Comparison of ENCODE assay signal across 8 mouse cellular contexts in the genomic region with DNA sequence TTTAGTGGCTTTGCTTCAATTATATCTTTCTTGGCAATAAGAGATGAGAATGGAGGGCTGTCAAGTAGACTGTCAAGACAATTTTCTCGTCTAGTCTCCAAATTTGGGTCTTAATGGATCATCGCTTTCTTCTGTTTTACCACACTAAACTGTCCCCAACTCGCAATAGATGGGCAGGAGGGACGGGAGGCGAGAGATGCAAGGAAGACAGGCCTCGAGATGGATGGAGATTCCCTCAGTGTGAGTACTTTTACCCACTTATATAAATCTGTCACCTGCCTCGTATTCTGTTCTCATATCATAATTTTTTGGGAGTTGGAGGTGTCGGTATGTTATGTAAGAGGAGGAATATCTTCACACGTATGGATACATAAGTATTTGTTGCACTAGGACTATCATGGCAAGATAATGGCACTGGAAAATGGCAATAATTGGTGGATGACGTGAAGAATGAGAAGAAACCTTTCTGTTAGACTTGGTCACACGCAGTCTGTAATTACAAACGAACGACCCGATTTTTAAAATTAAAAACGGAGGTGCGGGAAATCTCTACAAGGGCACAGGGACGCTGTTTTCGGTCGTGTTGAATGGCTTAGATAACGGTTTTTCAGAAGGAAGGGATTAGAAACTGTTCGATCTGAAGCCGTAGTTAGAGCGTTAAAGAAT. TPM values are rescaled to one million over a fixed set of nuclear protein-coding genes. Genes with fewer than 3 reads are reported as not detected.
DNase-seq lines count a peak whose midpoint lies in the region; ATAC-seq and TF ChIP-seq lines count a peak whose summit lies in the region.

No protein-coding gene starts in this region.

- no peak for TF ChIP-seq CTCF in C2C12 (IDR thresholded peaks at IDR 0.05; ENCODE audit: control insufficient read depth, insufficient read depth, insufficient read length)
- no peak for TF ChIP-seq CTCF in embryonic fibroblast, embryonic 13.5 days (IDR thresholded peaks at IDR 0.05; ENCODE audit: borderline replicate concordance, insufficient read depth, low read length)

- H3K4me3 ChIP-seq in erythroblast, embryonic 14.5 days (replicated peaks), result peak overlapping the region; percentile 94
- H3K4me3 ChIP-seq in C2C12 (ENCODE audit: insufficient read depth, poor library complexity, severe bottlenecking), result peak overlapping the region; percentile 16
- H3K4me3 ChIP-seq in embryonic fibroblast, embryonic 13.5 days (ENCODE audit: insufficient read depth, low read length), result peak overlapping the region; percentile 41
- H3K4me3 ChIP-seq in limb, embryonic 15.5 days, result peak overlapping the region; percentile 78

- TF ChIP-seq POLR2A in embryonic fibroblast, embryonic 13.5 days (IDR thresholded peaks at IDR 0.05; ENCODE audit: low read depth, low read length), result no peak

- DNase-seq in urinary bladder, adult 2 months (ENCODE audit: low spot score), result no peak
- DNase-seq in spleen, postnatal 4 days (ENCODE audit: low spot score in 2 of 2), result no peak
- DNase-seq in layer of hippocampus, postnatal 10 days (ENCODE audit: low spot score in 2 of 2), result no peak

- H3K36me3 ChIP-seq in erythroblast, embryonic 14.5 days (ENCODE audit: control insufficient read depth), result no peaks in the 10 kb centered on the region
- no peaks in the 10 kb centered on the region for H3K36me3 ChIP-seq in C2C12 (ENCODE audit: control insufficient read depth, insufficient read depth)
- no peaks in the 10 kb centered on the region for H3K36me3 ChIP-seq in limb, embryonic 15.5 days

- no peaks in the 10 kb centered on the region for H3K9me3 ChIP-seq in erythroblast, embryonic 14.5 days (ENCODE audit: control insufficient read depth, low read length)
- H3K9me3 ChIP-seq in limb, embryonic 15.5 days, result no peaks in the 10 kb centered on the region

- 20% methylated on average over 23 of the region's 23 CpGs for WGBS in limb, embryonic 15.5 days

- H3K79me2 ChIP-seq in C2C12 (ENCODE audit: control insufficient read depth, insufficient read depth), result no peaks in the 10 kb centered on the region

- peaks cover 41% of the 10 kb centered on the region for H3K4me1 ChIP-seq in erythroblast, embryonic 14.5 days (ENCODE audit: control insufficient read depth)
- no peaks in the 10 kb centered on the region for H3K4me1 ChIP-seq in embryonic fibroblast, embryonic 13.5 days (ENCODE audit: control insufficient read depth, insufficient read depth, low read length)
- H3K4me1 ChIP-seq in limb, embryonic 15.5 days, result peaks cover 6% of the 10 kb centered on the region; the same call in 1 of the 2 replicates

- H3K79me3 ChIP-seq in C2C12 (ENCODE audit: low read depth), result no peaks in the 10 kb centered on the region

- peak overlapping the region; percentile 49 for H3K4me2 ChIP-seq in limb, embryonic 15.5 days

- H3K27me3 ChIP-seq in erythroblast, embryonic 14.5 days (ENCODE audit: control insufficient read depth), result peaks cover 5% of the 10 kb centered on the region; the same call in 1 of the 2 replicates
- H3K27me3 ChIP-seq in C2C12 (ENCODE audit: control insufficient read depth, insufficient read depth, insufficient read length), result no peaks in the 10 kb centered on the region
- peaks cover 5% of the 10 kb centered on the region; the same call in 1 of the 2 replicates for H3K27me3 ChIP-seq in limb, embryonic 15.5 days

- peak overlapping the region; percentile 2 for H3ac ChIP-seq in C2C12 (ENCODE audit: control insufficient read depth, insufficient read length, low read depth)

- no peak for ATAC-seq in erythroblast, adult 5-6 weeks (replicated peaks; ENCODE audit: low FRiP score, poor library complexity, severe bottlenecking)
- no peak for ATAC-seq in limb, embryonic 15.5 days (ENCODE audit: insufficient number of reproducible peaks, low FRiP score, low TSS enrichment, low read depth)

- H3K27ac ChIP-seq in embryonic fibroblast, embryonic 13.5 days (ENCODE audit: insufficient read depth, low read length), result no peak overlapping the region
- H3K27ac ChIP-seq in limb, embryonic 15.5 days, result 0 out of 2 replicates have a peak overlapping the region, but pooled peaks have one; percentile 27

- 0 out of 2 replicates have a peak overlapping the region, but pooled peaks have one; percentile 26 for H3K9ac ChIP-seq in limb, embryonic 15.5 days

TF ChIP-seq in C2C12, 6 proteins besides CTCF, POLR2A, EP300 and RAD21:
- no peak for TF ChIP-seq CEBPB (IDR thresholded peaks at IDR 0.05; ENCODE audit: low read depth)
- no peak for TF ChIP-seq MAX (IDR thresholded peaks at IDR 0.05)
- no peak for TF ChIP-seq MYOD1 (IDR thresholded peaks at IDR 0.05; ENCODE audit: control insufficient read depth, insufficient read length, low read depth)
- no peak for TF ChIP-seq FOSL1 (IDR thresholded peaks at IDR 0.05; ENCODE audit: insufficient read depth, low read length, poor library complexity, severe bottlenecking)
- TF ChIP-seq MYOG (IDR thresholded peaks at IDR 0.05; ENCODE audit: control insufficient read depth, extremely low read depth, insufficient read length), result no peak
- no peak for TF ChIP-seq USF1 (IDR thresholded peaks at IDR 0.05; ENCODE audit: low read depth)

RNA-seq across cellular contexts. Expression of a gene that starts 5.8 kb away (rescaled TPM):
- 6.6 and 7.5 TPM in 2 replicates for polyA plus RNA-seq in erythroblast, embryonic 14.5 days (2012)
- 0.84 TPM in 1 of 2 replicates, not detected in the other for total RNA-seq in erythroblast, adult 5-6 weeks (2015; ENCODE audit: low replicate concordance)
- total RNA-seq in erythroblast, adult 5-6 weeks (2017; ENCODE audit: low replicate concordance), result 6.3 and 13.0 TPM in 2 replicates
- polyA plus RNA-seq in C2C12 (2012; fragmentation: generic; extraction: Trizol), result 38.7 TPM
- polyA plus RNA-seq in embryonic fibroblast, embryonic 13.5 days (2011; ENCODE audit: insufficient read length, low read depth, missing spikeins), result 10.6 and 12.3 TPM in 2 replicates
- 3.5 and 4.3 TPM in 2 replicates for polyA plus RNA-seq in limb, embryonic 15.5 days (2015; fragmentation: Nextera tagmentation; extraction: Ambion mirVana)
- polyA plus RNA-seq in urinary bladder, adult 2 months (2012; rRNA removed), result 8.2 TPM in 2 replicates
- total RNA-seq in layer of hippocampus, postnatal 10 days (2021), result 10 to 100 TPM; 60.7 to 63.5 TPM

RNA-seq across cellular contexts. Expression of a gene that starts 51.5 kb away (rescaled TPM):
- not detected in 2 replicates for polyA plus RNA-seq in erythroblast, embryonic 14.5 days (2012)
- 12.3 and 16.5 TPM in 2 replicates for total RNA-seq in erythroblast, adult 5-6 weeks (2015; ENCODE audit: low replicate concordance)
- total RNA-seq in erythroblast, adult 5-6 weeks (2017; ENCODE audit: low replicate concordance), result 11.7 and 15.9 TPM in 2 replicates
- 0.01 TPM for polyA plus RNA-seq in C2C12 (2012; fragmentation: generic; extraction: Trizol)
- polyA plus RNA-seq in embryonic fibroblast, embryonic 13.5 days (2011; ENCODE audit: insufficient read length, low read depth, missing spikeins), result not detected in 2 replicates
- 0.73 and 1.5 TPM in 2 replicates for polyA plus RNA-seq in limb, embryonic 15.5 days (2015; fragmentation: Nextera tagmentation; extraction: Ambion mirVana)
- 3.3 and 4.0 TPM in 2 replicates for polyA plus RNA-seq in urinary bladder, adult 2 months (2012; rRNA removed)
- under 1 TPM; 0.25 to 0.36 TPM for total RNA-seq in layer of hippocampus, postnatal 10 days (2021)

RNA-seq across cellular contexts. Expression of a gene that starts 59.3 kb away (rescaled TPM):
- polyA plus RNA-seq in erythroblast, embryonic 14.5 days (2012), result not detected in 2 replicates
- not detected in 2 replicates for total RNA-seq in erythroblast, adult 5-6 weeks (2015; ENCODE audit: low replicate concordance)
- 0.14 TPM in 1 of 2 replicates, not detected in the other for total RNA-seq in erythroblast, adult 5-6 weeks (2017; ENCODE audit: low replicate concordance)
- 0.14 TPM for polyA plus RNA-seq in C2C12 (2012; fragmentation: generic; extraction: Trizol)
- not detected in 2 replicates for polyA plus RNA-seq in embryonic fibroblast, embryonic 13.5 days (2011; ENCODE audit: insufficient read length, low read depth, missing spikeins)
- 2.5 and 2.7 TPM in 2 replicates for polyA plus RNA-seq in limb, embryonic 15.5 days (2015; fragmentation: Nextera tagmentation; extraction: Ambion mirVana)
- polyA plus RNA-seq in urinary bladder, adult 2 months (2012; rRNA removed), result 5.3 and 6.8 TPM in 2 replicates
- total RNA-seq in layer of hippocampus, postnatal 10 days (2021), result under 1 TPM; 0.09 to 0.16 TPM

Comparison
In these comparisons a context has a peak if more than half of its experiments do, and no peak if none do; other contexts are left out.
1. H3K4me3 ChIP-seq: peak in every context shown above with its lines; median percentile 94 in erythroblast, embryonic 14.5 days; 78 in limb, embryonic 15.5 days; 41 in embryonic fibroblast, embryonic 13.5 days; 16 in C2C12.